Mouse (Mus musculus): ENCODE results near the gene Rps9. TPM values are rescaled to one million over a fixed set of nuclear protein-coding genes. Genes with fewer than 3 reads are reported as not detected.
A peak's percentile ranks its signal among the peaks of the same experiment; 100 is the strongest.

The Rps9 gene
- polyA plus RNA-seq (2012; ENCODE audit: insufficient read depth, insufficient read length, low replicate concordance, missing spikeins): 2,455 TPM in 1 of 2 replicates, not detected in the other

- peak within 1 kb of the TSS; percentile 58 for H3K4me3 ChIP-seq (ENCODE audit: insufficient read depth, low read depth, low read length)
- WGBS: under 1% methylated on average over 42 of the region's 42 CpGs
- H3K27ac ChIP-seq (ENCODE audit: insufficient read depth, low read depth, low read length): peak within 1 kb of the TSS; percentile 95
Observed at GRCm38 (mm10) chr7:3703879-3704441, at the start of gene Rps9. TSS of gene Rps9 (plus strand) at chr7:3703993.

GRCm38 (mm10) chr7:3656966-3657365, 46.8 kb upstream of the Rps9 start:
- 88% methylated on average over 4 of the region's 4 CpGs for WGBS
- H3K4me1 ChIP-seq (ENCODE audit: control insufficient read depth, insufficient read depth, low read length): no peaks in the 10 kb centered on the region
- no peak for TF ChIP-seq POLR2A (IDR thresholded peaks at IDR 0.05; ENCODE audit: insufficient read depth, low read depth, low read length)
- no peak overlapping the region for H3K27ac ChIP-seq (ENCODE audit: insufficient read depth, low read depth, low read length)
- no peak overlapping the region for H3K4me3 ChIP-seq (ENCODE audit: insufficient read depth, low read depth, low read length)

More at GRCm38 (mm10) chr7:3703879-3704441, at the start of gene Rps9:
- H3K4me1 ChIP-seq (ENCODE audit: control insufficient read depth, insufficient read depth, low read length): peaks cover 12% of the 10 kb centered on the region
- TF ChIP-seq CTCF (IDR thresholded peaks at IDR 0.05; ENCODE audit: insufficient read depth, low read depth, low read length): 0 out of 2 replicates have a peak, but pooled peaks have one; percentile 11
- TF ChIP-seq POLR2A (IDR thresholded peaks at IDR 0.05; ENCODE audit: insufficient read depth, low read depth, low read length): peak; percentile 83

GRCm38 (mm10) chr7:3658578-3658977, 45.2 kb upstream of the Rps9 start:
- H3K27ac ChIP-seq (ENCODE audit: insufficient read depth, low read depth, low read length): no peak overlapping the region
- H3K4me3 ChIP-seq (ENCODE audit: insufficient read depth, low read depth, low read length): no peak overlapping the region
- WGBS: 90% methylated on average over 14 of the region's 14 CpGs
- H3K4me1 ChIP-seq (ENCODE audit: control insufficient read depth, insufficient read depth, low read length): peaks cover under 1% of the 10 kb centered on the region; the same call in 1 of the 2 replicates
- TF ChIP-seq CTCF (IDR thresholded peaks at IDR 0.05; ENCODE audit: insufficient read depth, low read depth, low read length): no peak

- no peak overlapping the region for H3K27ac ChIP-seq (ENCODE audit: insufficient read depth, low read depth, low read length)
- TF ChIP-seq CTCF (IDR thresholded peaks at IDR 0.05; ENCODE audit: insufficient read depth, low read depth, low read length) (no peak), POLR2A (IDR thresholded peaks at IDR 0.05; ENCODE audit: insufficient read depth, low read depth, low read length) (no peak)
- H3K4me1 ChIP-seq (ENCODE audit: control insufficient read depth, insufficient read depth, low read length): peaks cover 5% of the 10 kb centered on the region; the same call in 1 of the 2 replicates
- peak overlapping the region; percentile 75 for H3K4me3 ChIP-seq (ENCODE audit: insufficient read depth, low read depth, low read length)
- WGBS: 20% methylated on average over 15 of the region's 15 CpGs
Observed at GRCm38 (mm10) chr7:3664524-3665214, 39.1 kb upstream of the Rps9 start.

- 2% methylated on average over 45 of the region's 45 CpGs for WGBS
- TF ChIP-seq CTCF (IDR thresholded peaks at IDR 0.05; ENCODE audit: insufficient read depth, low read depth, low read length): no peak
- peak; percentile 61 for TF ChIP-seq POLR2A (IDR thresholded peaks at IDR 0.05; ENCODE audit: insufficient read depth, low read depth, low read length)
- peaks cover 5% of the 10 kb centered on the region; the same call in 1 of the 2 replicates for H3K4me1 ChIP-seq (ENCODE audit: control insufficient read depth, insufficient read depth, low read length)
Observed at GRCm38 (mm10) chr7:3665215-3666114, 38.3 kb upstream of the Rps9 start, which contains the start of gene Leng1. TSS of gene Leng1 (minus strand) at chr7:3665840.

GRCm38 (mm10) chr7:3666921-3667391, 36.8 kb upstream of the Rps9 start:
- Histone ChIP-seq H3K27ac (ENCODE audit: insufficient read depth, low read depth, low read length) (no peak overlapping the region), H3K4me1 (ENCODE audit: control insufficient read depth, insufficient read depth, low read length) (peaks cover 5% of the 10 kb centered on the region; the same call in 1 of the 2 replicates), H3K4me3 (ENCODE audit: insufficient read depth, low read depth, low read length) (no peak overlapping the region)
- TF ChIP-seq CTCF (IDR thresholded peaks at IDR 0.05; ENCODE audit: insufficient read depth, low read depth, low read length): no peak
- TF ChIP-seq POLR2A (IDR thresholded peaks at IDR 0.05; ENCODE audit: insufficient read depth, low read depth, low read length): no peak
- WGBS: 33% methylated on average over 14 of the region's 14 CpGs

More at GRCm38 (mm10) chr7:3665215-3666114, 38.3 kb upstream of the Rps9 start, which contains the start of gene Leng1:
- Histone ChIP-seq H3K27ac (ENCODE audit: insufficient read depth, low read depth, low read length) (peak within 1 kb of the TSS; percentile 54), H3K4me3 (ENCODE audit: insufficient read depth, low read depth, low read length) (peak within 1 kb of the TSS; percentile 75)

- H3K4me1 ChIP-seq (ENCODE audit: control insufficient read depth, insufficient read depth, low read length): no peaks in the 10 kb centered on the region; the same call in 1 of the 2 replicates
- no peak for TF ChIP-seq POLR2A (IDR thresholded peaks at IDR 0.05; ENCODE audit: insufficient read depth, low read depth, low read length)
- TF ChIP-seq CTCF (IDR thresholded peaks at IDR 0.05; ENCODE audit: insufficient read depth, low read depth, low read length): peak; percentile 72
- H3K4me3 ChIP-seq (ENCODE audit: insufficient read depth, low read depth, low read length): no peak overlapping the region
- 71% methylated on average over 10 of the region's 10 CpGs for WGBS
- no peak overlapping the region for H3K27ac ChIP-seq (ENCODE audit: insufficient read depth, low read depth, low read length)
Observed at GRCm38 (mm10) chr7:3674507-3675227, 29.1 kb upstream of the Rps9 start.

GRCm38 (mm10) chr7:3675228-3675548, 28.6 kb upstream of the Rps9 start:
- H3K4me3 ChIP-seq (ENCODE audit: insufficient read depth, low read depth, low read length): no peak overlapping the region
- H3K4me1 ChIP-seq (ENCODE audit: control insufficient read depth, insufficient read depth, low read length): no peaks in the 10 kb centered on the region; the same call in 1 of the 2 replicates
- WGBS: 79% methylated on average over 3 of the region's 3 CpGs
- no peak overlapping the region for H3K27ac ChIP-seq (ENCODE audit: insufficient read depth, low read depth, low read length)
- TF ChIP-seq POLR2A (IDR thresholded peaks at IDR 0.05; ENCODE audit: insufficient read depth, low read depth, low read length): no peak
- no peak for TF ChIP-seq CTCF (IDR thresholded peaks at IDR 0.05; ENCODE audit: insufficient read depth, low read depth, low read length)
